Mouse (Mus musculus): Measurements from ENCODE around the gene Gm8212.
"Not testable (repeated sequence)": the region's sequence is repeated elsewhere in the genome, so short reads cannot be mapped to it uniquely, and the experiment has no call there.

Gene Gm8212

GRCm38 (mm10) chr14:44197361-44197760, at the start of gene Gm8212:
Gene Gm8212 (plus strand): TSS chr14:44197661.
- not testable (repeated sequence) for DNase-seq

GRCm38 (mm10) chr14:44213154-44213553, 15.7 kb downstream of the Gm8212 start, which contains the start of gene 4930503E14Rik:
Gene 4930503E14Rik (minus strand): TSS chr14:44213254.
- not testable (repeated sequence) for DNase-seq

GRCm38 (mm10) chr14:44248039-44248438, 50.6 kb downstream of the Gm8212 start:
- DNase-seq, result no peak

Data from cerebellum, postnatal 14 days (tissue).